Mouse (Mus musculus) brain, embryonic 14.5 days (tissue): ENCODE data around the gene Lsm7.

Experiments used
- CTCF ChIP-seq: fragments of 200-500 bp; IDR thresholded peaks from 2 replicates; pipeline ENCODE4 v1.5.1; 2012; ENCODE audit warnings: inconsistent platforms, mild to moderate bottlenecking, moderate library complexity, borderline replicate concordance; ENCODE audit not compliant: insufficient read depth, insufficient read length; ENCODE audit errors: extremely low read depth
- POLR2A ChIP-seq: fragments of 200-500 bp; IDR thresholded peaks from 2 replicates; pipeline ENCODE4 v1.6.1; 2012; ENCODE audit warnings: mild to moderate bottlenecking, inconsistent platforms, borderline replicate concordance; ENCODE audit not compliant: poor library complexity, insufficient read depth, insufficient read length, severe bottlenecking; ENCODE audit errors: extremely low read depth

DNA sequence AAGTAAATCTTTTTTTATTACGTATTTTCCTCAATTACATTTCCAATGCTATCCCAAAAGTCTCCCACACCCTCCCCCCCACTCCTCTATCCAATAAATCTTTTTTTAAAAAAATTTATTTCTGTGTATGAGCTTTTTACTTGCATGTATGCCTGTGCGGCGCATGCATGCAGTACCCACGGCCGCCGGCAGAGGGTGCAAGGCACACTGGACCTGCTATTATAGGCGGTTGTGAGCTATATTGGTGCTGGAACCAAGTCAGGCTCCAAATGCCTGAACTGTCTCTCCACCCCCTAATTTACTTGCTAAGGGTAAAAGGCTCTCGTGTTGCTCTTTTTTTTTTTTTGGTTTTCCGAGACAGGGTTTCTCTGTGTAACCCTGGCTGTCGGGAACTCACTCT lies 26.3 kb upstream of the Lsm7 start:
- TF ChIP-seq POLR2A (no peak), CTCF (peak; percentile 90)
